In the genomic region with DNA sequence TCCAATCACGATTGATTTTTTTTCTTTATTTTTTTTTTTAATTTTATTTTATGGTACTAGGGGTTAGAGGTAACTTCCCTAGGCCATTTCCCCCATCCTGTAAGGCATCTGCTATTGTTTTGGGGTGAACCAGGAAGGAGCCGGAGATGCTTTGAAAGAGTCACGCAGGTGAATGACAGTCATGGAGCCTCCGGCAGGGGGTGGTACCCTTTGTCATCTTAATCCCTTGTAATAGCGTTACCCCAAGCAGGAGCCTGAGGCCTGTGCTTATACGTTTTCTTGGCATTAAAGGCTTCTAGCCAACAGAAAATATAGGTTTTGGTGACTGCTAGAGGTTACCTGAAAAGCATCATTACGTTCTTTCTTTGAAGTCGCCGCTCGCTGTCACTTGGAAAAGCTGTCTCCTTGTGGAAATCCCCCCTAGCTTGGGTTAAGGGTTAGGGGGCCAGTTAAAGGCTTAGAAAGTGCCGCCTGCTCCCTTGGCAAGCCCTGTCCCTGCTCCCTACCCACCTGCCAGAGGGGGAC, we compare ENCODE assay signal across 11 mouse cellular contexts.
A peak's percentile ranks its signal among the peaks of the same experiment; 100 is the strongest.
DNase-seq lines count a peak whose midpoint lies in the region; ATAC-seq and TF ChIP-seq lines count a peak whose summit lies in the region.
"Had no signal": no experiment of that assay in that cellular context is flagged by ENCODE, and none has a peak within 500 bp of the region (broad histone marks: within the 10 kb centered on the region; RNA-seq: fewer than 3 reads in every experiment).

No protein-coding gene starts in this region.

- H3K27me3 ChIP-seq in hindbrain, embryonic 10.5 days (ENCODE audit: insufficient read depth, poor library complexity, severe bottlenecking), result peaks cover 10% of the 10 kb centered on the region; the same call in 1 of the 2 replicates
- H3K27me3 ChIP-seq in hindbrain, postnatal 0 days (ENCODE audit: insufficient read depth, low read length), result no peaks in the 10 kb centered on the region
- no peaks in the 10 kb centered on the region; the same call in 1 of the 2 replicates for H3K27me3 ChIP-seq in stomach, embryonic 16.5 days (ENCODE audit: control insufficient read depth, insufficient read depth, low read length)
- H3K27me3 ChIP-seq in stomach, postnatal 0 days (ENCODE audit: control insufficient read depth, insufficient read depth, low read length), result no peaks in the 10 kb centered on the region; the same call in 1 of the 2 replicates
- H3K27me3 ChIP-seq in hindbrain, embryonic 16.5 days (replicated peaks; ENCODE audit: control insufficient read depth, insufficient read depth, low read length), result no peaks in the 10 kb centered on the region

- peaks cover 25% of the 10 kb centered on the region for H3K4me1 ChIP-seq in hindbrain, embryonic 10.5 days (replicated peaks)
- peaks cover 6% of the 10 kb centered on the region; the same call in 1 of the 2 replicates for H3K4me1 ChIP-seq in hindbrain, postnatal 0 days (ENCODE audit: insufficient read depth, low read length)
- H3K4me1 ChIP-seq in stomach, embryonic 16.5 days (ENCODE audit: control insufficient read depth, insufficient read depth, low read length), result peaks cover 12% of the 10 kb centered on the region
- no peaks in the 10 kb centered on the region for H3K4me1 ChIP-seq in stomach, postnatal 0 days (replicated peaks; ENCODE audit: control insufficient read depth, insufficient read depth)
- H3K4me1 ChIP-seq in hindbrain, embryonic 16.5 days (ENCODE audit: control insufficient read depth, insufficient read depth, low read depth, low read length), result peaks cover 4% of the 10 kb centered on the region; the same call in 1 of the 2 replicates

- ATAC-seq in hindbrain, postnatal 0 days, result no peak
- ATAC-seq in stomach, embryonic 16.5 days (ENCODE audit: insufficient read depth, low FRiP score), result no peak
- ATAC-seq in stomach, postnatal 0 days (ENCODE audit: low FRiP score, low TSS enrichment), result no peak
- ATAC-seq in hindbrain, embryonic 16.5 days, result no peak
- no peak for ATAC-seq in megakaryocyte-erythroid progenitor cell, adult 5-6 weeks (replicated peaks; ENCODE audit: low FRiP score, low TSS enrichment, poor library complexity, severe bottlenecking)

- TF ChIP-seq EP300 in stomach, postnatal 0 days (optimal IDR thresholded peaks at IDR 0.05), result no peak

- DNase-seq in hindbrain, embryonic 10.5 days (ENCODE audit: low spot score), result no peak
- no peak for DNase-seq in hindbrain, postnatal 0 days (ENCODE audit: low spot score)
- no peak for DNase-seq in stomach, postnatal 0 days (ENCODE audit: low spot score)
- DNase-seq in adrenal gland, postnatal 25 days, result no peak
- DNase-seq: cerebellum, adult 2 months; heart, adult 11 months; kidney, adult 8-10 months had no signal

- TF ChIP-seq CTCF in hindbrain, postnatal 0 days (IDR thresholded peaks at IDR 0.05; ENCODE audit: low read depth), result no peak
- TF ChIP-seq CTCF in stomach, postnatal 0 days (IDR thresholded peaks at IDR 0.05; ENCODE audit: low read depth), result no peak

- H3K9ac ChIP-seq in hindbrain, postnatal 0 days (replicated peaks; ENCODE audit: low read length), result no peak overlapping the region
- H3K9ac ChIP-seq in stomach, embryonic 16.5 days (ENCODE audit: low read length), result no peak overlapping the region
- no peak overlapping the region for H3K9ac ChIP-seq in stomach, postnatal 0 days (ENCODE audit: low read length)
- peak overlapping the region; percentile 13; the same call in 1 of the 2 replicates for H3K9ac ChIP-seq in hindbrain, embryonic 16.5 days (ENCODE audit: low read depth, low read length)
- H3K9ac ChIP-seq: lung, embryonic 14.5 days had no signal

- WGBS in hindbrain, embryonic 10.5 days, result 9% methylated on average over 11 of the region's 11 CpGs
- WGBS in hindbrain, postnatal 0 days, result 36% methylated on average over 11 of the region's 11 CpGs
- 26% methylated on average over 11 of the region's 11 CpGs for WGBS in stomach, embryonic 16.5 days
- WGBS in stomach, postnatal 0 days, result 24% methylated on average over 11 of the region's 11 CpGs
- 22% methylated on average over 11 of the region's 11 CpGs for WGBS in hindbrain, embryonic 16.5 days

- H3K4me3 ChIP-seq in hindbrain, embryonic 10.5 days, result peak overlapping the region; percentile 20; the same call in 1 of the 2 replicates
- no peak overlapping the region for H3K4me3 ChIP-seq in hindbrain, postnatal 0 days (ENCODE audit: low read length)
- H3K4me3 ChIP-seq in stomach, embryonic 16.5 days (replicated peaks; ENCODE audit: low read length), result no peak overlapping the region
- H3K4me3 ChIP-seq in stomach, postnatal 0 days (ENCODE audit: low read depth, low read length), result no peak overlapping the region
- H3K4me3 ChIP-seq in hindbrain, embryonic 16.5 days (ENCODE audit: low read length), result no peak overlapping the region

- H3K36me3 ChIP-seq in hindbrain, embryonic 10.5 days, result peaks cover 11% of the 10 kb centered on the region
- H3K36me3 ChIP-seq in hindbrain, postnatal 0 days (ENCODE audit: insufficient read depth, low read length), result no peaks in the 10 kb centered on the region
- H3K36me3 ChIP-seq in stomach, embryonic 16.5 days (ENCODE audit: control insufficient read depth, insufficient read depth, low read length), result no peaks in the 10 kb centered on the region
- no peaks in the 10 kb centered on the region for H3K36me3 ChIP-seq in stomach, postnatal 0 days (ENCODE audit: control insufficient read depth, insufficient read depth, low read length)
- no peaks in the 10 kb centered on the region for H3K36me3 ChIP-seq in hindbrain, embryonic 16.5 days (ENCODE audit: control insufficient read depth, insufficient read depth, low read length)

- H3K9me3 ChIP-seq in hindbrain, embryonic 10.5 days, result no peaks in the 10 kb centered on the region
- H3K9me3 ChIP-seq in hindbrain, postnatal 0 days (ENCODE audit: low read length), result no peaks in the 10 kb centered on the region
- H3K9me3 ChIP-seq in stomach, embryonic 16.5 days (replicated peaks; ENCODE audit: control insufficient read depth, low read length), result no peaks in the 10 kb centered on the region
- no peaks in the 10 kb centered on the region for H3K9me3 ChIP-seq in stomach, postnatal 0 days (ENCODE audit: control insufficient read depth, low read length)
- no peaks in the 10 kb centered on the region for H3K9me3 ChIP-seq in hindbrain, embryonic 16.5 days (ENCODE audit: control insufficient read depth, low read length)

- no peak overlapping the region for H3K4me2 ChIP-seq in hindbrain, postnatal 0 days (ENCODE audit: low read depth, low read length)
- no peak overlapping the region for H3K4me2 ChIP-seq in stomach, embryonic 16.5 days (ENCODE audit: low read depth, low read length)
- H3K4me2 ChIP-seq in stomach, postnatal 0 days (replicated peaks; ENCODE audit: low read depth), result no peak overlapping the region
- no peak overlapping the region for H3K4me2 ChIP-seq in hindbrain, embryonic 16.5 days (ENCODE audit: low read length)
- H3K4me2 ChIP-seq: lung, embryonic 14.5 days had no signal

- H3K27ac ChIP-seq in hindbrain, embryonic 10.5 days, result peak overlapping the region; percentile 66; the same call in 1 of the 2 replicates
- no peak overlapping the region for H3K27ac ChIP-seq in hindbrain, postnatal 0 days
- peak overlapping the region; percentile 33; the same call in 1 of the 2 replicates for H3K27ac ChIP-seq in stomach, embryonic 16.5 days (ENCODE audit: low read length)
- no peak overlapping the region for H3K27ac ChIP-seq in stomach, postnatal 0 days (replicated peaks)
- no peak overlapping the region; the same call in 1 of the 2 replicates for H3K27ac ChIP-seq in hindbrain, embryonic 16.5 days (ENCODE audit: low read depth, low read length)

Comparison
In these comparisons a context has a peak if more than half of its experiments do, and no peak if none do; other contexts are left out.
1. H3K27ac ChIP-seq: peak in hindbrain, embryonic 10.5 days (single experiment) and stomach, embryonic 16.5 days (single experiment); none in hindbrain, postnatal 0 days (single experiment), stomach, postnatal 0 days (single experiment) and hindbrain, embryonic 16.5 days (single experiment).